In the genomic region with DNA sequence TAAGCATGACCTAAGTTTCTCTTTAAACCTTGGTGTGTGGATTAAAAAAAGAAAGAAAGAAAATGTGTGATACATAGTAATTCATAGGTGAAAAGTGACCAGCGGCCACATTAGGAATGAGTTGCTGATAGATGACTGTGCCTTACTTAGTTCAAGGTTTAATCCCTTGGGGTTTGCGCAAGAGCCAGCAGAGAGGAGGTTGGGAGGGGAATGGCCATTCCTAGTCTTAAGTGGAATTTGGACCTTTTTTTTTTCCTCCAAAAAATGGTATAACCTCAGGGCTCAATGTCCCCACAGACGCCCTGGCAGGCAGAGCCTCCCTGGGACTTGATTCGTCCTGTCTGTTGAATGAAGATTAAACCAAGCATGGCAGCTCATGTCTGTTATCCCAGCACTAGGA, we compare ENCODE assay signal across 15 mouse cellular contexts.
"Had no signal": no experiment of that assay in that cellular context is flagged by ENCODE, and none has a peak within 500 bp of the region (broad histone marks: within the 10 kb centered on the region; RNA-seq: fewer than 3 reads in every experiment).

No protein-coding gene starts in this region.

- H3K36me3 ChIP-seq: limb, embryonic 13.5 days; liver, embryonic 15.5 days; midbrain, embryonic 13.5 days; neural tube, embryonic 15.5 days had no signal

- H3K9me3 ChIP-seq: limb, embryonic 13.5 days; liver, embryonic 15.5 days; midbrain, embryonic 13.5 days; neural tube, embryonic 15.5 days had no signal

- H3K4me3 ChIP-seq: layer of hippocampus, adult 2 months; limb, embryonic 13.5 days; liver, embryonic 15.5 days; midbrain, embryonic 13.5 days; neural tube, embryonic 15.5 days had no signal

- H3K27ac ChIP-seq: layer of hippocampus, adult 2 months; limb, embryonic 13.5 days; liver, embryonic 15.5 days; midbrain, embryonic 13.5 days; neural tube, embryonic 15.5 days had no signal

- ATAC-seq: intestine, postnatal 0 days; lung, postnatal 0 days; midbrain, embryonic 13.5 days had no signal

- DNase-seq: kidney, postnatal 14 days; left cerebral cortex, postnatal 4 days; lung, adult 2 months; lung, postnatal 36 days; right cerebral cortex, adult 18-20 months; right cerebral cortex, postnatal 25 days; thymus, adult 18-20 months; thymus, postnatal 25 days had no signal

- H3K9ac ChIP-seq: limb, embryonic 13.5 days; liver, embryonic 15.5 days; midbrain, embryonic 13.5 days; neural tube, embryonic 15.5 days had no signal

- H3K4me2 ChIP-seq: limb, embryonic 13.5 days; liver, embryonic 15.5 days; midbrain, embryonic 13.5 days; neural tube, embryonic 15.5 days had no signal
